In genomic region chr7:46746381-46746780, GRCm38 (mm10) we compare ENCODE assay signal across 25 mouse cellular contexts. TPM values are rescaled to one million over a fixed set of nuclear protein-coding genes. Genes with fewer than 3 reads are reported as not detected.
DNase-seq lines count a peak whose midpoint lies in the region; ATAC-seq and TF ChIP-seq lines count a peak whose summit lies in the region.
"Had no signal": no experiment of that assay in that cellular context is flagged by ENCODE, and none has a peak within 500 bp of the region (broad histone marks: within the 10 kb centered on the region; RNA-seq: fewer than 3 reads in every experiment).

No protein-coding gene starts in this region.

- no peak for TF ChIP-seq POLR2A in heart, adult 2 months (IDR thresholded peaks at IDR 0.05; ENCODE audit: insufficient read depth, low read depth, low read length)

- H3K79me2 ChIP-seq in heart, adult 2 months (replicated peaks; ENCODE audit: control insufficient read depth, insufficient read depth, low read length) = no peaks in the 10 kb centered on the region

- H3K4me1 ChIP-seq in heart, adult 2 months (ENCODE audit: control insufficient read depth, insufficient read depth, low read length) = peaks cover 4% of the 10 kb centered on the region
- no peaks in the 10 kb centered on the region for H3K4me1 ChIP-seq in heart, embryonic 10.5 days
- H3K4me1 ChIP-seq: liver, embryonic 13.5 days; neural tube, embryonic 15.5 days had no signal

- H3K9ac ChIP-seq in heart, adult 2 months (ENCODE audit: low read depth, low read length) = no peak overlapping the region
- H3K9ac ChIP-seq: liver, embryonic 13.5 days; neural tube, embryonic 15.5 days had no signal

- TF ChIP-seq EP300 in heart, adult 2 months (IDR thresholded peaks at IDR 0.05; ENCODE audit: insufficient read depth, low read depth, low read length) = no peak

- 61% methylated on average over 7 of the region's 7 CpGs for WGBS in heart, adult 2 months
- WGBS in heart, embryonic 10.5 days = 82% methylated on average over 7 of the region's 7 CpGs

- no peaks in the 10 kb centered on the region for H3K36me3 ChIP-seq in heart, adult 2 months (ENCODE audit: control insufficient read depth, insufficient read depth, low read length)
- H3K36me3 ChIP-seq in heart, embryonic 10.5 days = no peaks in the 10 kb centered on the region
- H3K36me3 ChIP-seq: embryonic facial prominence, embryonic 10.5 days; liver, embryonic 13.5 days; neural tube, embryonic 15.5 days had no signal

- no peak for TF ChIP-seq CTCF in heart, adult 2 months (IDR thresholded peaks at IDR 0.05)

- ATAC-seq in megakaryocyte, adult 5-6 weeks (ENCODE audit: poor library complexity, severe bottlenecking) = no peak
- ATAC-seq: forebrain, embryonic 14.5 days; hindbrain, embryonic 16.5 days; intestine, postnatal 0 days had no signal

- intact Hi-C loops in heart, adult 2 months (cut with DNase I) = no loop called here
- intact Hi-C loops in heart, postnatal 25 days (cut with DNase I) = no loop called here

- no peaks in the 10 kb centered on the region for H3K27me3 ChIP-seq in heart, adult 2 months (ENCODE audit: control insufficient read depth, insufficient read depth, low read length)
- no peaks in the 10 kb centered on the region for H3K27me3 ChIP-seq in heart, embryonic 10.5 days (ENCODE audit: insufficient read depth, poor library complexity, severe bottlenecking)
- H3K27me3 ChIP-seq: neural tube, embryonic 15.5 days had no signal

- no peak overlapping the region for H3K4me3 ChIP-seq in heart, adult 2 months
- H3K4me3 ChIP-seq in heart, embryonic 10.5 days = no peak overlapping the region
- H3K4me3 ChIP-seq: embryonic facial prominence, embryonic 10.5 days; layer of hippocampus, adult 2 months; liver, embryonic 13.5 days; myocyte; neural tube, embryonic 15.5 days had no signal

- DNase-seq in heart, adult 2 months = peak; percentile 34 to 47
- no peak for DNase-seq in heart, embryonic 10.5 days (ENCODE audit: low spot score)
- DNase-seq in adipocyte (ENCODE audit: low spot score) = peak; percentile 80
- DNase-seq in fat pad, adult 2 months (ENCODE audit: extremely low read depth, low read depth, low spot score) = peak; percentile 68
- peak; percentile 7 for DNase-seq in heart, postnatal 25 days (ENCODE audit: low spot score)
- no peak for DNase-seq in urinary bladder, postnatal 4 days (ENCODE audit: low spot score in 2 of 2)
- DNase-seq: cerebellum, adult 11-12 months; left cerebral cortex, postnatal 4 days; liver, embryonic 13.5 days; midbrain, embryonic 14.5 days; retina, postnatal 1 day; right cerebral cortex, postnatal 4 days had no signal

- H3K9me3 ChIP-seq in heart, embryonic 10.5 days = no peaks in the 10 kb centered on the region
- H3K9me3 ChIP-seq: embryonic facial prominence, embryonic 10.5 days; liver, embryonic 13.5 days; neural tube, embryonic 15.5 days had no signal

- no peak overlapping the region; the same call in 1 of the 2 replicates for H3K27ac ChIP-seq in heart, adult 2 months
- no peak overlapping the region for H3K27ac ChIP-seq in heart, embryonic 10.5 days
- H3K27ac ChIP-seq: embryonic facial prominence, embryonic 10.5 days; kidney, postnatal 0 days; layer of hippocampus, adult 2 months; liver, embryonic 13.5 days; neural tube, embryonic 15.5 days had no signal

RNA-seq across cellular contexts. Expression of gene Saa1, which starts 3.6 kb away (rescaled TPM):
- total RNA-seq in heart, adult 2 months (2021) = not detected
- not detected in 2 replicates for polyA plus RNA-seq in heart, adult 2 months (2012; rRNA removed)
- polyA plus RNA-seq in heart, embryonic 10.5 days (2016; fragmentation: Nextera tagmentation; extraction: Ambion mirVana) = 2.7 TPM in 1 of 2 replicates, not detected in the other
- total RNA-seq in heart, postnatal 25 days (2021) = not detected
- total RNA-seq in megakaryocyte, adult 5-6 weeks (2015) = not detected in 2 replicates
- total RNA-seq in megakaryocyte, adult 5-6 weeks (2017) = not detected in 2 replicates
- total RNA-seq: ES-E14; heart, postnatal 10 days; layer of hippocampus, adult 2 months; left cerebral cortex, postnatal 4 days had no signal
- polyA plus RNA-seq: forebrain, embryonic 14.5 days; midbrain, embryonic 14.5 days; myocyte; urinary bladder, adult 2 months had no signal

RNA-seq across cellular contexts. Expression of gene Saa2, which starts 5.2 kb away (rescaled TPM):
- total RNA-seq in heart, adult 2 months (2021) = not detected
- not detected in 2 replicates for polyA plus RNA-seq in heart, adult 2 months (2012; rRNA removed)
- polyA plus RNA-seq in heart, embryonic 10.5 days (2016; fragmentation: Nextera tagmentation; extraction: Ambion mirVana) = 0.32 and 2.5 TPM in 2 replicates
- total RNA-seq in heart, postnatal 25 days (2021) = not detected
- not detected in 2 replicates for total RNA-seq in megakaryocyte, adult 5-6 weeks (2015)
- total RNA-seq in megakaryocyte, adult 5-6 weeks (2017) = not detected in 2 replicates
- total RNA-seq: ES-E14; heart, postnatal 10 days; layer of hippocampus, adult 2 months; left cerebral cortex, postnatal 4 days had no signal
- polyA plus RNA-seq: brain, embryonic 14.5 days; forebrain, embryonic 14.5 days; intestine, postnatal 0 days; liver, embryonic 13.5 days; midbrain, embryonic 14.5 days; myocyte; neural tube, embryonic 15.5 days; urinary bladder, adult 2 months had no signal

RNA-seq across cellular contexts. Expression of gene Saa4, which starts 14.0 kb away (rescaled TPM):
- not detected for total RNA-seq in heart, adult 2 months (2021)
- not detected in 2 replicates for polyA plus RNA-seq in heart, adult 2 months (2012; rRNA removed)
- 0.14 TPM in 1 of 2 replicates, not detected in the other for polyA plus RNA-seq in heart, embryonic 10.5 days (2016; fragmentation: Nextera tagmentation; extraction: Ambion mirVana)
- total RNA-seq in heart, postnatal 25 days (2021) = not detected
- not detected in 2 replicates for total RNA-seq in megakaryocyte, adult 5-6 weeks (2015)
- total RNA-seq in megakaryocyte, adult 5-6 weeks (2017) = not detected in 2 replicates
- total RNA-seq: ES-E14; heart, postnatal 10 days; layer of hippocampus, adult 2 months; left cerebral cortex, postnatal 4 days had no signal
- polyA plus RNA-seq: brain, embryonic 14.5 days; embryonic facial prominence, embryonic 10.5 days; forebrain, embryonic 14.5 days; hindbrain, embryonic 16.5 days; intestine, postnatal 0 days; kidney, postnatal 0 days; midbrain, embryonic 14.5 days; myocyte; neural tube, embryonic 15.5 days; urinary bladder, adult 2 months had no signal

RNA-seq across cellular contexts. Expression of gene Saa3, which starts 30.9 kb away (rescaled TPM):
- 1 to 10 TPM; 1.5 to 2.7 TPM for total RNA-seq in heart, adult 2 months (2021)
- 0.38 and 1.2 TPM in 2 replicates for polyA plus RNA-seq in heart, adult 2 months (2012; rRNA removed)
- polyA plus RNA-seq in heart, embryonic 10.5 days (2016; fragmentation: Nextera tagmentation; extraction: Ambion mirVana) = 0.21 TPM in 1 of 2 replicates, not detected in the other
- total RNA-seq in heart, postnatal 25 days (2021) = 1 to 10 TPM in 1 of 2 experiments, under 1 TPM in 1; 0.53 to 2.4 TPM
- total RNA-seq in megakaryocyte, adult 5-6 weeks (2015) = 0.52 and 0.87 TPM in 2 replicates
- total RNA-seq in megakaryocyte, adult 5-6 weeks (2017) = 1.8 and 2.0 TPM in 2 replicates
- total RNA-seq: heart, postnatal 10 days; layer of hippocampus, adult 2 months; left cerebral cortex, postnatal 4 days had no signal
- polyA plus RNA-seq: brain, embryonic 14.5 days; embryonic facial prominence, embryonic 10.5 days; midbrain, embryonic 14.5 days had no signal

RNA-seq across cellular contexts. Expression of gene Saal1, which starts 35.9 kb away (rescaled TPM):
- total RNA-seq in heart, adult 2 months (2021) = 1 to 10 TPM; 3.8 to 4.0 TPM
- polyA plus RNA-seq in heart, adult 2 months (2012; rRNA removed) = 2.3 and 3.1 TPM in 2 replicates
- polyA plus RNA-seq in heart, embryonic 10.5 days (2016; fragmentation: Nextera tagmentation; extraction: Ambion mirVana) = 18.7 and 26.4 TPM in 2 replicates
- total RNA-seq in heart, postnatal 25 days (2021) = 1 to 10 TPM; 4.1 to 4.7 TPM
- total RNA-seq in megakaryocyte, adult 5-6 weeks (2015) = 12.1 and 12.3 TPM in 2 replicates
- 9.9 and 12.5 TPM in 2 replicates for total RNA-seq in megakaryocyte, adult 5-6 weeks (2017)

Comparison
In these comparisons a context has a peak if more than half of its experiments do, and no peak if none do; other contexts are left out.
1. DNase-seq: peak in heart, adult 2 months (2 of 2), adipocyte (single experiment), fat pad, adult 2 months (single experiment) and heart, postnatal 25 days (single experiment); none in heart, embryonic 10.5 days (single experiment) and urinary bladder, postnatal 4 days (0 of 2).